Mouse (Mus musculus): Measurements from ENCODE around the gene Lyrm1. TPM values are rescaled to one million over a fixed set of nuclear protein-coding genes. Genes with fewer than 3 reads are reported as not detected.

Gene Lyrm1
- polyA plus RNA-seq, 1 experiment from 2014 or later: 7.4 TPM

GRCm38 (mm10) chr7:119957421-119957820, 61.8 kb downstream of the Lyrm1 start:
- H3K9ac ChIP-seq (replicated peaks; ENCODE audit: low read length): no peak overlapping the region
- H3K4me1 ChIP-seq (ENCODE audit: insufficient read depth, low read length): no peaks in the 10 kb centered on the region
- H3K27ac ChIP-seq (ENCODE audit: low read length): no peak overlapping the region
- no peaks in the 10 kb centered on the region for H3K36me3 ChIP-seq (ENCODE audit: insufficient read depth, low read length)
- no peaks in the 10 kb centered on the region for H3K9me3 ChIP-seq (ENCODE audit: low read length)
- no peaks in the 10 kb centered on the region for H3K27me3 ChIP-seq (ENCODE audit: insufficient read depth, low read length)
- H3K4me2 ChIP-seq (replicated peaks; ENCODE audit: low read depth, low read length): no peak overlapping the region
- no peak for ATAC-seq (ENCODE audit: low FRiP score, low TSS enrichment)
- no peak overlapping the region for H3K4me3 ChIP-seq (ENCODE audit: low read length)

- Histone ChIP-seq H3K9me3 (ENCODE audit: low read length) (no peaks in the 10 kb centered on the region), H3K4me1 (ENCODE audit: insufficient read depth, low read length) (no peaks in the 10 kb centered on the region), H3K27me3 (ENCODE audit: insufficient read depth, low read length) (no peaks in the 10 kb centered on the region), H3K36me3 (ENCODE audit: insufficient read depth, low read length) (no peaks in the 10 kb centered on the region), H3K27ac (ENCODE audit: low read length) (no peak overlapping the region), H3K4me3 (ENCODE audit: low read length) (no peak overlapping the region), H3K4me2 (replicated peaks; ENCODE audit: low read depth, low read length) (no peak overlapping the region), H3K9ac (replicated peaks; ENCODE audit: low read length) (no peak overlapping the region)
- WGBS: 66% methylated on average over 4 of the region's 4 CpGs
- ATAC-seq (ENCODE audit: low FRiP score, low TSS enrichment): no peak
These were observed 63.4 kb downstream of the Lyrm1 start for GRCm38 (mm10) chr7:119959091-119959490.

GRCm38 (mm10) chr7:119959491-119959890, 63.8 kb downstream of the Lyrm1 start:
- Histone ChIP-seq H3K27ac (ENCODE audit: low read length) (no peak overlapping the region), H3K4me1 (ENCODE audit: insufficient read depth, low read length) (no peaks in the 10 kb centered on the region), H3K36me3 (ENCODE audit: insufficient read depth, low read length) (no peaks in the 10 kb centered on the region), H3K4me2 (replicated peaks; ENCODE audit: low read depth, low read length) (no peak overlapping the region), H3K4me3 (ENCODE audit: low read length) (no peak overlapping the region), H3K9ac (replicated peaks; ENCODE audit: low read length) (no peak overlapping the region), H3K9me3 (ENCODE audit: low read length) (no peaks in the 10 kb centered on the region), H3K27me3 (ENCODE audit: insufficient read depth, low read length) (no peaks in the 10 kb centered on the region)
- 82% methylated on average over 4 of the region's 4 CpGs for WGBS
- no peak for ATAC-seq (ENCODE audit: low FRiP score, low TSS enrichment)

- H3K4me2 ChIP-seq (replicated peaks; ENCODE audit: low read depth, low read length): no peak overlapping the region
- no peaks in the 10 kb centered on the region for H3K36me3 ChIP-seq (ENCODE audit: insufficient read depth, low read length)
- WGBS: 75% methylated on average over 6 of the region's 6 CpGs
- H3K4me3 ChIP-seq (ENCODE audit: low read length): no peak overlapping the region
- no peaks in the 10 kb centered on the region for H3K27me3 ChIP-seq (ENCODE audit: insufficient read depth, low read length)
- ATAC-seq (ENCODE audit: low FRiP score, low TSS enrichment): no peak
- no peaks in the 10 kb centered on the region for H3K4me1 ChIP-seq (ENCODE audit: insufficient read depth, low read length)
- H3K9me3 ChIP-seq (ENCODE audit: low read length): no peaks in the 10 kb centered on the region
- H3K9ac ChIP-seq (replicated peaks; ENCODE audit: low read length): no peak overlapping the region
- no peak overlapping the region for H3K27ac ChIP-seq (ENCODE audit: low read length)
These were observed 64.3 kb downstream of the Lyrm1 start for GRCm38 (mm10) chr7:119960006-119960405.

GRCm38 (mm10) chr7:119960546-119960945, 64.9 kb downstream of the Lyrm1 start:
- H3K4me2 ChIP-seq (replicated peaks; ENCODE audit: low read depth, low read length): no peak overlapping the region
- H3K9me3 ChIP-seq (ENCODE audit: low read length): no peaks in the 10 kb centered on the region
- H3K4me3 ChIP-seq (ENCODE audit: low read length): no peak overlapping the region
- no peaks in the 10 kb centered on the region for H3K4me1 ChIP-seq (ENCODE audit: insufficient read depth, low read length)
- 82% methylated on average over 6 of the region's 6 CpGs for WGBS
- H3K27me3 ChIP-seq (ENCODE audit: insufficient read depth, low read length): no peaks in the 10 kb centered on the region
- no peak for ATAC-seq (ENCODE audit: low FRiP score, low TSS enrichment)
- H3K9ac ChIP-seq (replicated peaks; ENCODE audit: low read length): no peak overlapping the region
- no peak overlapping the region for H3K27ac ChIP-seq (ENCODE audit: low read length)
- H3K36me3 ChIP-seq (ENCODE audit: insufficient read depth, low read length): no peaks in the 10 kb centered on the region

- H3K4me1 ChIP-seq (ENCODE audit: insufficient read depth, low read length): no peaks in the 10 kb centered on the region
- no peaks in the 10 kb centered on the region for H3K9me3 ChIP-seq (ENCODE audit: low read length)
- H3K27me3 ChIP-seq (ENCODE audit: insufficient read depth, low read length): no peaks in the 10 kb centered on the region
- H3K27ac ChIP-seq (ENCODE audit: low read length): no peak overlapping the region
- H3K9ac ChIP-seq (replicated peaks; ENCODE audit: low read length): no peak overlapping the region
- no peaks in the 10 kb centered on the region for H3K36me3 ChIP-seq (ENCODE audit: insufficient read depth, low read length)
- no peak overlapping the region for H3K4me2 ChIP-seq (replicated peaks; ENCODE audit: low read depth, low read length)
- no peak for ATAC-seq (ENCODE audit: low FRiP score, low TSS enrichment)
- 63% methylated on average over 2 of the region's 2 CpGs for WGBS
- H3K4me3 ChIP-seq (ENCODE audit: low read length): no peak overlapping the region
These were observed 65.4 kb downstream of the Lyrm1 start for GRCm38 (mm10) chr7:119961107-119961506.

- Histone ChIP-seq H3K27me3 (ENCODE audit: insufficient read depth, low read length) (no peaks in the 10 kb centered on the region), H3K9ac (replicated peaks; ENCODE audit: low read length) (no peak overlapping the region), H3K9me3 (ENCODE audit: low read length) (no peaks in the 10 kb centered on the region), H3K36me3 (ENCODE audit: insufficient read depth, low read length) (no peaks in the 10 kb centered on the region), H3K4me3 (ENCODE audit: low read length) (no peak overlapping the region), H3K4me2 (replicated peaks; ENCODE audit: low read depth, low read length) (no peak overlapping the region), H3K27ac (ENCODE audit: low read length) (no peak overlapping the region), H3K4me1 (ENCODE audit: insufficient read depth, low read length) (no peaks in the 10 kb centered on the region)
- no peak for ATAC-seq (ENCODE audit: low FRiP score, low TSS enrichment)
- WGBS: 93% methylated on average over 4 of the region's 4 CpGs
These were observed 69.5 kb downstream of the Lyrm1 start for GRCm38 (mm10) chr7:119965205-119965604.

GRCm38 (mm10) chr7:119965651-119966395, 70.2 kb downstream of the Lyrm1 start:
- H3K27me3 ChIP-seq (ENCODE audit: insufficient read depth, low read length): no peaks in the 10 kb centered on the region
- no peak overlapping the region for H3K9ac ChIP-seq (replicated peaks; ENCODE audit: low read length)
- WGBS: 87% methylated on average over 9 of the region's 9 CpGs
- no peak overlapping the region for H3K27ac ChIP-seq (ENCODE audit: low read length)
- ATAC-seq (ENCODE audit: low FRiP score, low TSS enrichment): no peak
- H3K36me3 ChIP-seq (ENCODE audit: insufficient read depth, low read length): no peaks in the 10 kb centered on the region
- H3K4me1 ChIP-seq (ENCODE audit: insufficient read depth, low read length): no peaks in the 10 kb centered on the region
- H3K9me3 ChIP-seq (ENCODE audit: low read length): no peaks in the 10 kb centered on the region
- H3K4me2 ChIP-seq (replicated peaks; ENCODE audit: low read depth, low read length): no peak overlapping the region
- no peak overlapping the region for H3K4me3 ChIP-seq (ENCODE audit: low read length)

- no peak overlapping the region for H3K4me3 ChIP-seq (ENCODE audit: low read length)
- H3K36me3 ChIP-seq (ENCODE audit: insufficient read depth, low read length): no peaks in the 10 kb centered on the region
- no peaks in the 10 kb centered on the region for H3K9me3 ChIP-seq (ENCODE audit: low read length)
- H3K9ac ChIP-seq (replicated peaks; ENCODE audit: low read length): no peak overlapping the region
- no peak overlapping the region for H3K27ac ChIP-seq (ENCODE audit: low read length)
- 68% methylated on average over 2 of the region's 2 CpGs for WGBS
- no peak overlapping the region for H3K4me2 ChIP-seq (replicated peaks; ENCODE audit: low read depth, low read length)
- H3K4me1 ChIP-seq (ENCODE audit: insufficient read depth, low read length): no peaks in the 10 kb centered on the region
- no peaks in the 10 kb centered on the region for H3K27me3 ChIP-seq (ENCODE audit: insufficient read depth, low read length)
- ATAC-seq (ENCODE audit: low FRiP score, low TSS enrichment): no peak
These were observed 73.7 kb downstream of the Lyrm1 start for GRCm38 (mm10) chr7:119969320-119969719.

GRCm38 (mm10) chr7:119974214-119974613, 78.6 kb downstream of the Lyrm1 start:
- H3K4me1 ChIP-seq (ENCODE audit: insufficient read depth, low read length): no peaks in the 10 kb centered on the region
- H3K4me2 ChIP-seq (replicated peaks; ENCODE audit: low read depth, low read length): no peak overlapping the region
- H3K36me3 ChIP-seq (ENCODE audit: insufficient read depth, low read length): no peaks in the 10 kb centered on the region
- no peak for ATAC-seq (ENCODE audit: low FRiP score, low TSS enrichment)
- H3K9ac ChIP-seq (replicated peaks; ENCODE audit: low read length): no peak overlapping the region
- H3K27ac ChIP-seq (ENCODE audit: low read length): no peak overlapping the region
- no peak overlapping the region for H3K4me3 ChIP-seq (ENCODE audit: low read length)
- WGBS: 84% methylated on average over 5 of the region's 5 CpGs
- no peaks in the 10 kb centered on the region for H3K27me3 ChIP-seq (ENCODE audit: insufficient read depth, low read length)
- no peaks in the 10 kb centered on the region for H3K9me3 ChIP-seq (ENCODE audit: low read length)

Measured in kidney, embryonic 16.5 days (tissue).